In the genomic region with DNA sequence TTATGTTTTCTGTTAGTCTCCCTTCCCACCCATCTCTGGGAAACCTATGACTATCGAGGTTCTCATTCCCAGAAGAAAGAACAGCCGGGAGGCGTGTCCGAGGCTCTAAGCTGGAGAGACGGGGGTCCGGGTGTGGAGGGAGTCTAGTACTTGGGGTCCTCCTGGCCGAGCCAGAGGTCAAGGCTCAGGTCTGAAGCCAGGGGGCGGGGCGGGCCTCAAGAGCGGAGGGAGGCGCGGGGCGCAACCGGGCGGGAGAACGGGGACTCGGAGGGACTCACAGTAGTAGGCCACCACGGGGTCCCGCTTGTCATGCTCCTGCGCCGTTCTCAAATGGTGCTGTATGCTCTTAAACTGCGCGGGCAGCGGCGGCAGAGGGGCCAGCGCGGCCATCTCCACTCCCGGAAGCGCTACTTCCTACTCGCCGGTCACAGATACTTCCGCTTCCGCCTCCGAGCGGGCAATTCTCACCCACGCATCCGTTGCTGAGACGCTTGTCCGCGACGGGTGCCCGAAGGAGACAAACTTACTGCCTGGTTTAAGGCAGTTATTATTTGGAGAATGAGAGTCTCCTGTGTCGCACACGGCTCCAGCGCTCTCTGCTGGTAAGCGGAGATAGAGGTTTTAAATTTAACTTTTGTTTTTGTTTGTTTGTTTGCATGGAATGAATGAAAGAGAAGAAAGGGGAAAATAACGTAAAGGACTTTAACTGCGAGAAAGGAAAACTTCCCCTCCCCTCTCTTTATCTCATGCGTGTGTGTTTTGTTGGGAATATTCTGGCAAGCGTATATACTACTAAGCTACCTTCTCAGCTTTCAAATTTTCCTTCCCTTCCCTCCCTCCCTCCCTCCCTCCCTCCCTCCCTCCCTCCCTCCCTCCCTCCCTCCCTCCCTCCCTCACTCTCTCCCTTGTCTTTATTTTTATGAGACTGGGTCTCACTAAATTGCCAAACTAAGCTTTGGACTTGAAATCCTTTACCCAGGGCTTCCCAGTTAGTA, we compare ENCODE assay signal across 8 mouse cellular contexts. TPM values are rescaled to one million over a fixed set of nuclear protein-coding genes. Genes with fewer than 3 reads are reported as not detected.
DNase-seq lines count a peak whose midpoint lies in the region; ATAC-seq and TF ChIP-seq lines count a peak whose summit lies in the region.

Gene Vta1 (minus strand): TSS at position 489 of the 995 bp plus-strand sequence.
Gene Nmbr (plus strand): TSS at position 520 of the 995 bp plus-strand sequence.

- peak within 1 kb of the TSS; percentile 88 for H3K4me3 ChIP-seq in hindbrain, embryonic 10.5 days
- peak within 1 kb of the TSS; percentile 98 for H3K4me3 ChIP-seq in lung, postnatal 0 days (ENCODE audit: low read depth, low read length)

- no peaks in the 10 kb centered on the region for H3K36me3 ChIP-seq in hindbrain, embryonic 10.5 days
- H3K36me3 ChIP-seq in lung, postnatal 0 days (ENCODE audit: insufficient read depth, low read length) = no peaks in the 10 kb centered on the region

- peaks cover 25% of the 10 kb centered on the region for H3K4me1 ChIP-seq in hindbrain, embryonic 10.5 days (replicated peaks)
- H3K4me1 ChIP-seq in lung, postnatal 0 days (ENCODE audit: insufficient read depth, low read depth, low read length) = no peaks in the 10 kb centered on the region; the same call in 1 of the 2 replicates

- peak; percentile 90 for TF ChIP-seq CTCF in lung, postnatal 0 days (IDR thresholded peaks at IDR 0.05)

- WGBS in hindbrain, embryonic 10.5 days = under 1% methylated on average over 50 of the region's 50 CpGs
- WGBS in lung, postnatal 0 days = 2% methylated on average over 48 of the region's 50 CpGs

- ATAC-seq in frontal cortex, adult (ENCODE audit: low TSS enrichment) = peak; percentile 99
- ATAC-seq in lung, postnatal 0 days = peak; percentile 99

- peak within 1 kb of the TSS; percentile 60 for H3K4me2 ChIP-seq in lung, postnatal 0 days (replicated peaks; ENCODE audit: low read depth, low read length)

- peak; percentile 100 for DNase-seq in MN1 (ENCODE audit: low spot score)
- peak; percentile 98 for DNase-seq in cerebellum, adult 9-10 months
- peak; percentile 96 for DNase-seq in hindbrain, embryonic 10.5 days (ENCODE audit: low spot score)
- DNase-seq in layer of hippocampus, adult 9-11 months = peak; percentile 98
- DNase-seq in lung, postnatal 0 days (ENCODE audit: low spot score) = peak; percentile 99
- DNase-seq in ovary, postnatal 14 days (ENCODE audit: low spot score) = peak; percentile 93
- DNase-seq in thymus, postnatal 14 days = peak; percentile 97

- peak; percentile 87 for TF ChIP-seq EP300 in lung, postnatal 0 days (IDR thresholded peaks at IDR 0.05)

- peak within 1 kb of the TSS; percentile 92 for H3K27ac ChIP-seq in hindbrain, embryonic 10.5 days
- peak within 1 kb of the TSS; percentile 75 for H3K27ac ChIP-seq in lung, postnatal 0 days (ENCODE audit: low read length)

- no peaks in the 10 kb centered on the region for H3K27me3 ChIP-seq in hindbrain, embryonic 10.5 days (ENCODE audit: insufficient read depth, poor library complexity, severe bottlenecking)
- no peaks in the 10 kb centered on the region for H3K27me3 ChIP-seq in lung, postnatal 0 days (replicated peaks; ENCODE audit: insufficient read depth, low read length)

- H3K9me3 ChIP-seq in hindbrain, embryonic 10.5 days = no peaks in the 10 kb centered on the region
- H3K9me3 ChIP-seq in lung, postnatal 0 days (ENCODE audit: low read length) = no peaks in the 10 kb centered on the region

- peak within 1 kb of the TSS; percentile 88 for H3K9ac ChIP-seq in lung, postnatal 0 days (replicated peaks; ENCODE audit: low read depth)

RNA-seq across cellular contexts. Expression of gene Vta1, which starts in this region (rescaled TPM):
- polyA plus RNA-seq in hindbrain, embryonic 10.5 days (2016; fragmentation: Nextera tagmentation; extraction: Ambion mirVana) = 154 and 196 TPM in 2 replicates
- 85.6 and 94.1 TPM in 2 replicates for polyA plus RNA-seq in lung, postnatal 0 days (2015; fragmentation: Nextera tagmentation; extraction: Ambion mirVana)

RNA-seq across cellular contexts. Expression of gene Nmbr, which starts in this region (rescaled TPM):
- polyA plus RNA-seq in hindbrain, embryonic 10.5 days (2016; fragmentation: Nextera tagmentation; extraction: Ambion mirVana) = 0.60 and 1.2 TPM in 2 replicates
- not detected in 2 replicates for polyA plus RNA-seq in lung, postnatal 0 days (2015; fragmentation: Nextera tagmentation; extraction: Ambion mirVana)

Comparison
In these comparisons a context has a peak if more than half of its experiments do, and no peak if none do; other contexts are left out.
1. Peak in every context shown above with its lines: DNase-seq, ATAC-seq, H3K4me3 ChIP-seq and H3K27ac ChIP-seq.